Mouse (Mus musculus) embryo, embryonic 10.5 days (tissue): ENCODE data around the gene Kdm1b.
A peak's percentile ranks its signal among the peaks of the same experiment; 100 is the strongest.

Experiments used
- DNase-seq: peaks from one replicate; pipeline ENCODE4 v3.0.0-alpha.2; 2015; ENCODE audit warnings: low spot score

The Kdm1b gene

DNA sequence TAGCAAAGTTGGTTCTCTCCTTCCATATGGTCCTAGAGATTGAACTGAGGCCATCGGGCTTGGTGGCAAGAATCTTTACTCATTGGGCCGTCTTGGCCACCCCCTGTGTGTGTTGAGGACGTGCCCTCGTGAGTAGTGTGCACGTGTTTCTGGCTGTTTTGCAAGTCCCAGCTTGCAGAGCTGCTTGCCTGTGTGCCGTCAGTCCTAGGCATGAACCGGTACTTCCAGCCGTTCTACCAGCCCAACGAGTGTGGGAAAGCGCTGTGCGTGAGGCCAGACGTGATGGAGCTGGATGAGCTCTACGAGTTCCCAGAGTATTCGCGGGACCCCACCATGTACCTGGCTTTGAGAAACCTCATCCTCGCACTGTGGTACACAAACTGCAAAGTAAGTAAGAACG is 19.5 kb downstream of the Kdm1b start:
- DNase-seq: no peak

DNA sequence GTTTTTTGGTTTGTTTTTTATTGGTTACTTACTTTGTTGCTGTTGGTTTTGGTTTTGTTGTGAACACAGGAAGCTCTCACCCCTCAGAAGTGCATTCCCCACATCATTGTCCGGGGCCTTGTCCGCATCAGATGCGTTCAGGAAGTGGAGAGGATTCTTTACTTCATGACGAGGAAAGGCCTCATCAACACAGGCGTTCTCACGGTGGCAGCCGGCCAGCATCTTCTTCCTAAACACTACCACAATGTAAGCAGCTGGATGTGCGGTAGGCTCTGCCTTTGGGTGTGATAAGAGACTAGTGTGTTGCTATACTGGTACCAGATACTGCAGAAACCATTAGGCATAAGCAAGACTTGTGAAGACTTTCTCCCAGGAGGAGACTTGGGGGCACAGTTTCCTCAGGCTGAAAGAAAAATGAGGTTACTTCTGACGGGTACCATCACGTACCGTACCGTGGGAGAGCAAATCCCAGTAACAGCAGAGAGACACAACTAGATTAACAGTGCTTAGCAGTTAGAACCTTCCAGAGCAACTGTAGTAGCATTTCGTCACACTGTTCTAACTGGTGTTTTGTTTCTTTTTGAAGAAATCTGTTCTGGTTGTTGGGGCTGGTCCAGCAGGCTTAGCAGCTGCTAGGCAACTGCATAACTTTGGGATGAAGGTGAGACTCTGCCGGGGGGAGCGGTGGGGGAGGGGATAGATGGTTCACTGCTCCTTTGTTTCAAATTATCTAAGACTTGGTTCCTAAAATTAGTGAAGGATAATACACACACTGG is 20.9 kb downstream of the Kdm1b start:
- no peak for DNase-seq

DNA sequence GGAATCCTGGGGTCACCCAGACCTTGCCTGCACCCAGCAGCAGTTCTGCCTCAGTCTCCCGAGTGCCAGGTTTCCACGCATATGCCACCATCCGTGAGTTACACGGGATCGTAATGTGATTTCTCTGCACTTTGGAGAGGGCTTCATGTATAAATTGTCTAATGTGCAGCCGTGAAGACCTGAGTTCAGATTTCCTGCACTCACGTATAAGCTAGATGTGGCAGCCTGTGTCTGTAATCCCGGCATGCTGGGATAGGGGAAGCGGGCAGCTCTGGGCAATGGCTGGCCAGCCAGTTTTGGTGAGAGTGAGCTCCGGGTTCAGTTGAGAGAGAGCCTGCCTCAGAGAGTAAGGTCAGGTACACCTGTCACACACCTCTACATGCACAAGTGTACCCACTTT is 23.2 kb downstream of the Kdm1b start:
- no peak for DNase-seq

DNA sequence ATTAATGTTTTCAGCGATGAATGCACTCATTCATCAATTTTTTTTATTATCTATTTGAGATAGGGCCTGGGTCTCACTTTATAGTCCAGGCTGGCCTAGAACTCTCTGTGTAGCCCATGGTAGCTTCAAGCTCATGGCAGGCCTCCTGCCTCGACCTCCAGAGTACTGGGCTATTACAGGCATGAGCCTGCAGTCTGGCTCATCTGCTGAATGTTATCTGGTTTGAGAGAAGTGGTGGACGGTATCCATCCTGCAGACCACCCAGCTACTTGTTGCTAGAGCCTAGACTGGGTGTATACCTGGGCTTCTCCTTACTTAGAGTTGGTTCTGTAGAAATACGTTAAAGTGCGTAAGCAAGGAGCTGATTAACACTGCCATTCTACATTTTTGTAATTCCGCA is 23.7 kb downstream of the Kdm1b start:
- DNase-seq: no peak

DNA sequence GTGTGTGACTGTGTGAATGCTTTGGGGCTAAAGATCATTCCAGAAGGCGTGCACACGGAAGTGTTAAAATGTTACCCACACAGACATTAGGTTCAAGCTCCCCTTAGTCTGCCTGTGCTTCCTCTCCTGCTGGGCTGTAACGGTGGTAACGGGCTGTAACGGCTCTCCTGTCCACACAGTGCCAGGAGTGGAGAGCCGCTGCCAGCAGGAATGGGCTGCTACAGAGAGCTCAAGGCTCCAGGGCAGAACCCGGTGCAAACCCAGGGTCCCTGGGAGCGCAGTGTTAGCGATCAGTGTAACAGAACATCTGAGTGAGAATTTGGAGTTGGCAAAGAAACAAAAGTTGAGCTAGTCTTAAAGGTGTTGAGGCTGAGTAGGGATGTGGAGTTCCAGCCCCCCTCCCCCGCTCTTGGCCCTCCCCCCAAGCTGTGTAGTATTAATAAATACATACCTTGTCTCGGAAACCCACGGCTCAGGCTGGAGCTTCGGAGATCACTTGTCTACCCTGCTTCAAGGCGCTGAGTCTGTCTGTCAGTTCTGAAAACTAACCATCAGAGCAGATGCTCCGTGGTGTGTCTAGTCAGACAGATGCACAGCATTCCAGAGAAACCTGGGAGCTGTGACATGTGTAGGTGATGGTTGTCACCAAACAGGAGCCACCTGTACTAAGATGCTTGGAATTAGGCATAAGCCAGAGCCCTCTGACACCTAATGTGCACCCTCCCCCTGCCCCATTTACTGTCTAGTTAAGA is 27.2 kb downstream of the Kdm1b start:
- DNase-seq: no peak

DNA sequence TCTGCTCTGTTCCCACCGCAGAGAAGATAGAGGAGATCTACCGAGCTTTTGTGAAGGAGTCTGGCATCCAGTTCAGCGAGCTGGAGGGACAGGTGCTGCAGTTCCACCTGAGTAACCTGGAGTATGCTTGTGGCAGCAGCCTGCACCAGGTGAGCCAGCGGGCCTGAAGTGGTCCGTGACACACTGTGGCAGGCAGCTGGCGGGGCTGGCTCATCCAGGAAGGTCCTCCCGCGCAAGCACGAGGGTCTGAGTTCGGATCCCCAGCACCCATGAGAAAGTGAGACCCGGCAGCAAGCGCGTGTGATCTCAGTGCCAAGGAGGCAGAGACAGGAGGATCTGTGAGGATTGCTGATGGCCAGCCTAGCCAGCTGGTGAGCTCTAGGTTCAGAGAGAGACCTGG is 28.6 kb downstream of the Kdm1b start:
- no peak for DNase-seq

DNA sequence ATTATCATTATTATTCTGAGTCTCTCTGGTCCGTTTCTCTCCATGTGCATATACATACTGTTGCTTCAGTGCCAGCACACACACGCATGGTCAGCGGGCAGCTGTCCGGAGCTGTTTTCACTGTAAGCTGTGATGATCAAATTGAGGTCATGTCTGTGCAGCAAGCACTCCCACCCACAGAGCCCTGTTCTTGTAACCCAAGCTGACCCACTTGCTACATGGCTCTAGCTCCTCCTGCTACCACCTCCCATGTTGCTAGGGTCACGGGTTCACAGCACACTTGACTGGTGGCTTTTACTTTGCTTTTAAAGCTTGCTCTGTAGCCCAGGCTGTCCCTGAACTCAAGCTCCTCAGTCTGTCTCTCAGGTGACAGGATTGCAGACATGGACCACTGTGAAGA is 29.2 kb downstream of the Kdm1b start:
- no peak for DNase-seq

DNA sequence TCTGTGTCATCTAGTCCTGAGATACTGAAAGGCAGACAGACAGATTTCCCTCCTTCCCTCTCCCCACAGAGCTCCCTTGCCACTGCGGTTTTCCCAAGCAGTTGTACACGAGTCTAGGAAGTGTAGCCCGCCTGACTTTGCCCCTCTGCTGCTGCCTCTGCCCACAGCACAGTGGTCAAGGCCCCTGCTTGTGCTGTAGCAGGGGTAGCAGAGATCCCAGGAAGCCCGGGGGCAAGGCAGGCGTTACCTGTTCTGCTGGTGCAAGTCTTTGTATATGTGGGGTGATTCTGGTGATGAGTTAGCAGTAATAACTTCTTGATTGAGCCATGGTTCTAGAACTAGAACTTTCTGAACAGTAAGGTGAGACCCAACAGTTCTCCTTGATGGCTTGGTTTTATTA is 32.9 kb downstream of the Kdm1b start:
- no peak for DNase-seq

DNA sequence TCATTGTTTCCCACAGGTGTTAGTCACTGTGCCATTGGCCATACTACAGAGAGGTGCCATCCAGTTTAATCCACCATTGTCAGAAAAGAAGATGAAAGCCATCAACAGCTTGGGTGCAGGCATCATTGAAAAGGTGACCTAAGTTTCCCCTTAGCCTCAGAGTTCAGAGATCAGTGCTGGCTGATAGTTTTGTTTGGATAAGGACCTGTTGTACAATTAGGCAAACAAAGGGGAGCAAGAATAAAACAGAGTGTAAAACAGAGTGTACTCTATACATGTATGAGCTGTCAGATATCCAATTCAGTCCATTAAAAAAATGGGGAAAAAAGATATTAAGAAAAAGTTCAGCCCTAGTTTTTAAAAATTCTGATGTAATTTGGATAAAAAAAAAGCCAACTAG is 34.1 kb downstream of the Kdm1b start:
- no peak for DNase-seq

DNA sequence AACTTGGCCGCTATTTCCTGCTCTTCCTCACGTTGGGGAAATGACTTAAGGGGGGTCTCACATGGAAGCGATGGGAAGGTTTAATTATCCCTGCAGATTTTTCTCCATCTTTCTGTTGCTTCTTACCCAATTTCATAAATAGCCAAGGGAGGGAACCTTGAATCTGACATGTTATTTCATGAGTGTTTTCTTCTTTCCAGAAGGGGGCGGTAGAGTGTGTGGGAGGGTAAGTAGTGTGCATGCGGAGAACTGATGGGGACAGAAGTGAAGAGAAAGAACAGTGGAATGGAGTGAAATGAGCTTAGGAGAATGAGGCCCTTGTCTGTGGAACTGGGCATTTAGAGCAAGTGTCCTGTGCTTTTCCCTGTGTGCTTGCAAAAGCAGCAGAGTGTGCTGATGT is 35.5 kb downstream of the Kdm1b start:
- no peak for DNase-seq

DNA sequence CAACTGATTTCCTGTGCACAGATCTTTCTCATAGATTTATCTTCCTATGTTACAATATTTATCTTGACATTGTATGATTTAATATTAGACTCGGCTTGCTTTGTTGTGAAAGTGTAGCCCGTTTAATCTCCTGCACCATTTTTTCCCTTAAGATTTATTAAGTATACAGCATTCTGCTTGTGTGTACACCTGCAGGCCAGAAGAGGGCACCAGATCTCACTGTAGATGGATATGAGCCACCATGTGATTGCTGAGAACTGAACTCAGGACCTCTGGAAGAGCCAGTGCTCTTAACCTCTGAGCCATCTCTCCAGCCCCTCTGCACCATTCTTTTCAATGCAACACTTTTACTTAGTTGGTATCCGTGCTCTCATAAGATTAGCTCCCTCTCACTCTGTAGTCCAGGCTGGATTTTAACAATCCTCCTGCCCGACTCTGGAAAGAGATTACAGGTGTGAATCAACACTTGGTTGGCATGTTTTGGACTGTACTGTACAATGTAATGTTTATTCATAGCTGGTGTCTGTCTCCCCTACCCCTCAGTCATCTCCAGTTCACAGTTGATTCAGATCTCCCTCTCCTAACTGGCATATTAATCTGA is 37.7 kb downstream of the Kdm1b start:
- DNase-seq: no peak

DNA sequence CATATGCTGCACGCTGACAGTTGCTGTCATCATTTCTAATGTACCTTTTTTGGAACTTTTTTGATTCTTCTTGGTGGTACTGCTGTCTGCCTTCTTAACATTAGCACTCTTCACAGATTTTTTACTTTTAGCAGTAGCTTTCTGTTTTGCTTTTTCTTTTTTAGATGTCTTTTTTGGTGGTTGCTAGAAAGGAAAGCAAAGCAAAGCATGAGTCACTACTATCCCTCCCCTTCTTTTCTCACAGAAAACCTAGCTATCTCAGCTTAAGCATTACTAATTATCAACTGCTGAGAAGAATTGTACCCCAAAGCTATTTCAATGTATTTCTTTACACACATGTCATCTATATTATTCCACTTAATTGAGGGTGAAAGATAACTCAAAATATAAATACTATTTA is 45.1 kb downstream of the Kdm1b start:
- DNase-seq: no peak

DNA sequence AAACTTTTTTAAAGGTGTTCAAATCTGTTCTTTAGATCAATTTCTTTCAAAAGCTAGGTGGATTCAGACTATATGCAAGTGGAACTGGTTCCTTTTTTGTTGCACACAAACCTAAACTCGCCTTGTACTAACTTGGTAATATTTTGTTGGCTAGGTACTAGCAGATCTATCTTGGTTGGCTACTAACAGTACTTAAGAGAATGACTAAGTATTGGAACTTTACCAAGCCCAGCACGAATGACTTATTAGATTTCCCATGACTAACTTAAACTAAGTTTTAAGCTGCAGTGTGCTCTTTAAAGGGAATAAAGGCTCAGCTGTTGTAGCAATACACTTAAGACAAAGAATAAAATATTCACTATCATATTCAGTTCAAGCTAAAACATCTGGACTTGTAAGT is 46.0 kb downstream of the Kdm1b start:
- DNase-seq: no peak

DNA sequence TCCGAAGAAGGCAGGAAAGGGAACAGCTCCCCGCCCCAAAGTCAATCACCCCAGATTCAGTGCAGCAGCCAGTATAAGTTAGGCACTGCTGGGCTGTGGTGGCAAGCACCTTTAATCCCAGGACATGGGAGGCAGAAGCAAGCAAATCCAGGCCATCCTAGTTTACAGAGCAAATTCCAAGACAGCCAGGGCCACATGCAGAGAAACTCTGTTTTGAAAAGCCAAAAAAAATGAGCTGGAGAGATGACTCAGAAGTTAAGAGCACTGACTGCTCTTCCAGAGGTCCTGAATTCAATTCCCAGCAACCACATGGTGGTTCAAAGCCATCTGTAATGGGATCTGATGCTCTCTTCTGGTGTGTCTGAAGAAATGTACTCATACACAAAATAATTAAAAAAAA is 50.5 kb downstream of the Kdm1b start:
- no peak for DNase-seq

DNA sequence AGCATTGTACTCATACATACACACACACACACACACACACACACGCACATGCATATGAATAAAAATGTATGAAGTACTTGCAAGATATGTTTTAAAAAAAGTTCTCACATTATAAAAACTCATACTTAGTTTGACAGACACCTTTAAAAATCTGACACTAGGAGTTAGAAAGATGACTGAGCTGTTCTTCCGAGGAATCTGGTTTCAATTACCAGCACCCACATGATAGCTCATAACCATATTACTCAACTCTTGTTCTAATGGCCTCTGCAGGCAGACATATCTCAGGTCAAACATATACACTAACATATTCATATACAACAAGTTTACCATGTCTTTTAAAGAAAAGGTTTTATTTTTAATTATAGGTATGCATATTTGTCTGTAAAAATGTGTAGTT is 53.3 kb downstream of the Kdm1b start:
- DNase-seq: no peak

DNA sequence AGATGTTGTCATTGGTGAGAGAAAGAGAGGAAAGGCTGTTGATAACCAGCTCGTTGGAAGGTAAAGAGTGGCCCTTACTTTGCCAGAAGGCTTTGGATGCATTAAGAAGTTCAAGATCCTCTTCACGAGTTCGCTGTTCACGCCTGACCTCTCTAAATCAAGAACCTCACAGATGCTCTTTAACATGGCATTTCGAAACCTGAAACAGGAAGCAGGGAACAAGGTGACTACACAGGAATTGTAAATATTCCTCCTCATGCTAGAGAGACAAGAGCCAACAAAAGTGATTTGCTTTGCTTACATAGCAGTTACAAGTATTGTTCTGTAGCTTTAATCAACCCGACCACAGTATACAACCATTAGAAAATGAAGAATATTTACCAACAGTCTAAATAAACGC is 56.0 kb downstream of the Kdm1b start:
- DNase-seq: no peak

DNA sequence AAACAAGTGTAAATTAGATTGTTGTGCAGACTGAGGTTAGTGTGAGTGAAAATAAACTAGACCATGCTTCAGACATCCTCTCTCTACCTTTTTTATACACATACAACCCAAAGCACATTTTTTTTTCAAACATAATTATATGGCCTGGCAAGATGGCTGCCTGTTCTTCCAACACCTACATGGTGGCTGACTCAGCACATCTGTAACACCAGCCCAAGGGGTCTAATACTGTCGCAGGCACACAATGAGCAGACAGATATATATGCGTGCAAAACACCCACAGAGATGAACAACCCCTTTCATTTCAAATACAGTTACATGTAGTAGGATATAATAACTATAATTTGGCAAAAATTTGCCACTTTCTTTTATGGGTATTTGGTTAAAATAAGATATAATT is 57.3 kb downstream of the Kdm1b start:
- DNase-seq: no peak

DNA sequence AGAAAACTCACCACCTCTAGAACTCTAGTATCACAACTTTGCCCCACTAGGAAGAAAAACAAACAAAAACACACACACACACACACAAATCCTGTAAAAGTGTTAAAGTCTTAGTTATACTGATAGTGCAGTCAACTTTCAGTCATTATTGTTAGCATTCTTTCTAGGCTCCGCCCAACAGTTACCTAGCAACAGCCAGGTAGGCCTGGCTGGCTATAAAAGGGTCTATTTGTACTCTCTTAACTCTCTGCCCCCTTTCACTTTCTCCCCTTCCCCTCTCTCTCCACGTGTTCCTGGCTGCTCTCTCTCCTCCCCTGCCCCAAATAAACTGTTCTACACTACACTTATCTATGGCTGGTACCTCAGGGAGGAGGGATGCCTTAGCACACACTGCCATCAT is 60.8 kb downstream of the Kdm1b start:
- DNase-seq: peak; percentile 43

DNA sequence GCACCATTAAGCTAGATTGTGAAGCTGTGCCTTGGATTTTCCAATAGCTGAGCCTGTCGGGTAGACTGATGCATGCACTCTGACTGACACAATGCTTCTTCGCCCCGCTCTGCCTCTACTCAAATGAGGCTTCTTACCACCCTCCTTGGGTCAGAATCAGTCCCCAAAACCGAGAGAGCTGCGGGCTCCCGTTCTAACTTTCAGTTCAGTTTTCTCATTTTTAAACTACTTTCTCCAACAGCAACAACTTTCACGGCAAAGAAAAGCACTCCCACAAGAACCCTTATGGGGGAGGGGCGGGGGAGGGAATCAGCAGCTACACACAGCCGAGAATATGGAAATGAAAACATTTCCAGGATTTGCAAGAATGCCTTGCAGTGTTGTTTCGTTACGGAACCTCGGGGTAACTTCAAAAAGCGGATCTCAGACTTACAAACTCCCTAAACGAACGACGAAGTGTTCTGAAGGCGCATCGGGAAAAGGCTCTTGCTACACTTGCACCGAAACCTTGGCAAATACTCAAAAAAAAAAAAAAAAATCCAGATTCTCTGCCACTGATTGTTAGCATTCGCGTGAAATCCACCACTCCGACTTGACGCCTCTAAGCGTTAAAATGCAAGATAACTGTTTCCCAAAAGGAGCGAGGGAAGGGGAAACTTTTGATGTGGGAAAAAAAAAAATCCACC is 61.7 kb downstream of the Kdm1b start:
- peak; percentile 72 for DNase-seq

DNA sequence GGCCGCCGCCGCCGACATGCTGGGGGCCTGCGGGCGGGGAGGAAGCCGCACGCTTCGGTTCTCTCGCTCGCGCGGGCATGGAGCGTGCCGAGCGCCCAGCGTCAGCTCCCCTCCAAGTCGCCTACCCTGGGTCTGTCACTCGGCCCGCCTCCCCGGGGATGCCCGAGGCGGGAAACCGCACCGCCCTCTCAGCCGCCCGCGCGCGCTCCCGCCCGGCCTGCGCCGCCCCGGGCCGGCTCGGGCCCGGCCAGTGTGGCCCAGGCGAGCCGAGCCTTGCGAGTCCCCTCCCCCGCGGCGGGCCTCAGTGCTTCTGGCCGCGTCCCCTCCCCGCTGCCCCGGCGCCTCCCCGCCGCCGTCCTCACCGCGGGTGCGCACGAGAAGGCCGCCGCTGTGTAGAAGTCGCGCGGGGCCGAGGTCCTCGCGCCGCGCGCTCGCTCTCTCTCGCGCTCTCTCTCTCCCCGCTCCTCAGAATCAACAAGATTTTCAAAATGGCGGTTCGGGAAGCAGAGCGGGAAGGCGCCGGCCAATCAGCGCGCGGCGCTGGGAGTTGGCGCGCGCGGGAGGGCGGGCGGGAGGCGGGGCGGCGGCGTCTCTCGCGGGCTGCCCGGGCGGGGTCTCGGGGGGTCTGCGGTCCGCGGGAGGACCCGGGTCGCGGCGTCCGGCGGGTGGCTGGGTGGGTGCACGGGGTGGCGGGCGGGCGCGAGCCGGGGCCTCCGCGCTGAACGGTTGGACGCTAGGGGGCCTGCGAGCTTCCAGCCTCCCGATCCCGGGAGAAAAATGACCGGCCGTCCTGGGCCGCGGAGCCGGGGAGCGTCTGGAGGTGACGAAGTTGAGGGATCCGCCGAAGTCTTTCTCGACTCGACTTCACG is 62.6 kb downstream of the Kdm1b start, which contains the start of gene Dek:
Dek (minus strand) TSS at position 491 of the 869 bp plus-strand sequence.
- DNase-seq: peak; percentile 92

DNA sequence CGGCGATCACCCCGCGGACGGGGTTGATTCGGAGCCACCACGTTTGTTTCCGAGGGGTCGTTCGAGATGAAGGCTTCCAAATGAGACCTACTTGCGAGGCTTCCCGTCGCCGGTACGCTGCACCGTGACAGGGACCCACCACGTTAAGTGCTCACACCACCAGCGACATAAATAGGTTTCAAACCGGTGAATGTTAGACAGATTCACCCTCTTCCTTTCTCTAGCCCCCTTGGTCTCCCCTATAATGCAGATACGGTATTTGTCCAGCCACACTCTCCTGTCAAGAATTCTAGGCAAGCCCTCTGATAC is 63.2 kb downstream of the Kdm1b start:
- no peak for DNase-seq

DNA sequence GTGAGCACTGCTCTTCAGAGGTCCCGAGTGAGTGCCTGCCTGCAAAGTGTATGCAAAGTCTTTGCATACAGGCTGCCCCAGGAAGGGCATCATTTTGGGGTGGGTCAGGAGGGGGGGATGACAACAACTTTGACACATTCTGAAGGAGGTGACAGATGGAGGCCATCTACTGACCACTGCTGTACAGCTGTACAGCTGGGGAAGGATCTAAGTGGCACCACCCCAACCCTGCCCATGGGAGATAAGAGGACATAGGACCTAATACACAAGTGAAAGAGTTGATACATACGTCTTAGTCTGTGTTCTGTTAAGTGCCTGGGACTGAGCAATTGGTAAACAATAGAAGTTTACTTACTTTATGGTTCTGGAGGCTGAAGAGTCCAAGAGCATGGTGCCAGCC is 65.9 kb downstream of the Kdm1b start:
- DNase-seq: no peak
